Comparison of ENCODE assay signal across 7 mouse cellular contexts in genomic region chr5:137601365-137601729, GRCm38 (mm10). TPM values are rescaled to one million over a fixed set of nuclear protein-coding genes. Genes with fewer than 3 reads are reported as not detected.
DNase-seq lines count a peak whose midpoint lies in the region; ATAC-seq and TF ChIP-seq lines count a peak whose summit lies in the region.

No protein-coding gene starts in this region.

- H3K36me3 ChIP-seq in E14TG2a.4 (ENCODE audit: insufficient read depth, low read length), result peaks cover 44% of the 10 kb centered on the region
- H3K36me3 ChIP-seq in kidney, embryonic 16.5 days (ENCODE audit: insufficient read depth, low read length), result peaks cover 4% of the 10 kb centered on the region
- peaks cover 29% of the 10 kb centered on the region for H3K36me3 ChIP-seq in megakaryocyte, embryonic 14.5 days (replicated peaks; ENCODE audit: low read length)

- H3K4me2 ChIP-seq in kidney, embryonic 16.5 days (replicated peaks; ENCODE audit: low read depth, low read length), result peak overlapping the region; percentile 92

- no peaks in the 10 kb centered on the region for H3K27me3 ChIP-seq in E14TG2a.4 (ENCODE audit: insufficient read depth, low read length)
- no peaks in the 10 kb centered on the region for H3K27me3 ChIP-seq in kidney, embryonic 16.5 days (ENCODE audit: insufficient read depth, low read length)
- H3K27me3 ChIP-seq in megakaryocyte, embryonic 14.5 days (replicated peaks), result no peaks in the 10 kb centered on the region

- H3K27ac ChIP-seq in kidney, embryonic 16.5 days (ENCODE audit: low read length), result peak overlapping the region; percentile 83

- H3K9ac ChIP-seq in kidney, embryonic 16.5 days (replicated peaks; ENCODE audit: low read length), result peak overlapping the region; percentile 79

- no peak for ATAC-seq in kidney, embryonic 16.5 days (ENCODE audit: low FRiP score, low TSS enrichment)

- WGBS in kidney, embryonic 16.5 days, result under 1% methylated on average over 22 of the region's 22 CpGs

- peak; percentile 71 for DNase-seq in NIH3T3 (ENCODE audit: low read depth)
- peak; percentile 55 for DNase-seq in gastrocnemius, postnatal 14 days
- no peak for DNase-seq in layer of hippocampus, postnatal 36 days
- no peak for DNase-seq in layer of hippocampus, adult 8-10 months (ENCODE audit: low spot score in 2 of 2)

- H3K4me1 ChIP-seq in E14TG2a.4 (replicated peaks; ENCODE audit: low read depth, low read length), result peaks cover 65% of the 10 kb centered on the region
- peaks cover 28% of the 10 kb centered on the region; the same call in 1 of the 2 replicates for H3K4me1 ChIP-seq in kidney, embryonic 16.5 days (ENCODE audit: insufficient read depth, low read length)
- peaks cover 78% of the 10 kb centered on the region for H3K4me1 ChIP-seq in megakaryocyte, embryonic 14.5 days

- H3K9me3 ChIP-seq in E14TG2a.4 (ENCODE audit: low read length), result no peaks in the 10 kb centered on the region
- no peaks in the 10 kb centered on the region for H3K9me3 ChIP-seq in kidney, embryonic 16.5 days (ENCODE audit: low read length)
- no peaks in the 10 kb centered on the region for H3K9me3 ChIP-seq in megakaryocyte, embryonic 14.5 days

- H3K4me3 ChIP-seq in E14TG2a.4 (replicated peaks; ENCODE audit: low read length), result peak overlapping the region; percentile 90
- peak overlapping the region; percentile 72 for H3K4me3 ChIP-seq in kidney, embryonic 16.5 days (ENCODE audit: low read length)
- H3K4me3 ChIP-seq in megakaryocyte, embryonic 14.5 days (replicated peaks), result peak overlapping the region; percentile 96

- TF ChIP-seq CTCF in E14TG2a.4 (conservative IDR thresholded peaks at IDR 0.05; ENCODE audit: low read length), result no peak

- intact Hi-C loops in gastrocnemius, postnatal 14 days (cut with DNase I; ENCODE audit: low total_unique reads), result no loop called here

RNA-seq across cellular contexts. Expression of gene Mospd3, which starts 0.5 kb away (rescaled TPM):
- 10 to 100 TPM; 15.3 to 18.1 TPM for total RNA-seq in gastrocnemius, postnatal 14 days (2021)
- 25.2 and 28.6 TPM in 2 replicates for polyA plus RNA-seq in kidney, embryonic 16.5 days (2015; fragmentation: Nextera tagmentation; extraction: Ambion mirVana)
- 459 and 906 TPM in 2 replicates for polyA plus RNA-seq in megakaryocyte, embryonic 14.5 days (2012; ENCODE audit: insufficient read depth, low replicate concordance)
- total RNA-seq in layer of hippocampus, postnatal 36 days (2021), result 10 to 100 TPM; 26.0 to 27.4 TPM
- total RNA-seq in layer of hippocampus, adult 8-10 months (2022), result 10 to 100 TPM; 19.2 to 28.5 (median 26.2) TPM

RNA-seq across cellular contexts. Expression of gene Pcolce, which starts 12.2 kb away (rescaled TPM):
- total RNA-seq in gastrocnemius, postnatal 14 days (2021), result 100 to 1,000 TPM; 190 to 251 TPM
- polyA plus RNA-seq in kidney, embryonic 16.5 days (2015; fragmentation: Nextera tagmentation; extraction: Ambion mirVana), result 150 and 156 TPM in 2 replicates
- polyA plus RNA-seq in megakaryocyte, embryonic 14.5 days (2012; ENCODE audit: insufficient read depth, low replicate concordance), result 0.09 and 0.87 TPM in 2 replicates
- total RNA-seq in layer of hippocampus, postnatal 36 days (2021), result 1 to 10 TPM; 8.4 to 8.8 TPM
- 1 to 10 TPM; 7.2 to 9.6 (median 8.9) TPM for total RNA-seq in layer of hippocampus, adult 8-10 months (2022)

RNA-seq across cellular contexts. Expression of gene Fbxo24, which starts 27.5 kb away (rescaled TPM):
- under 1 TPM in 1 of 2 experiments, not detected in 1; 0.27 TPM for total RNA-seq in gastrocnemius, postnatal 14 days (2021)
- 0.09 and 0.13 TPM in 2 replicates for polyA plus RNA-seq in kidney, embryonic 16.5 days (2015; fragmentation: Nextera tagmentation; extraction: Ambion mirVana)
- polyA plus RNA-seq in megakaryocyte, embryonic 14.5 days (2012; ENCODE audit: insufficient read depth, low replicate concordance), result 0.15 TPM in 1 of 2 replicates, not detected in the other
- under 1 TPM; 0.18 to 0.77 TPM for total RNA-seq in layer of hippocampus, postnatal 36 days (2021)
- total RNA-seq in layer of hippocampus, adult 8-10 months (2022), result under 1 TPM; 0.22 to 0.69 (median 0.34) TPM

RNA-seq across cellular contexts. Expression of gene Lrch4, which starts 27.6 kb away (rescaled TPM):
- total RNA-seq in gastrocnemius, postnatal 14 days (2021), result 10 to 100 TPM; 14.8 to 15.3 TPM
- polyA plus RNA-seq in kidney, embryonic 16.5 days (2015; fragmentation: Nextera tagmentation; extraction: Ambion mirVana), result 39.5 and 51.8 TPM in 2 replicates
- polyA plus RNA-seq in megakaryocyte, embryonic 14.5 days (2012; ENCODE audit: insufficient read depth, low replicate concordance), result 138 and 187 TPM in 2 replicates
- 10 to 100 TPM; 21.8 to 25.3 TPM for total RNA-seq in layer of hippocampus, postnatal 36 days (2021)
- 10 to 100 TPM; 18.8 to 26.8 (median 22.5) TPM for total RNA-seq in layer of hippocampus, adult 8-10 months (2022)

RNA-seq across cellular contexts. Expression of gene Gm20605, which starts 27.6 kb away (rescaled TPM):
- 1 to 10 TPM; 3.0 to 3.6 TPM for total RNA-seq in gastrocnemius, postnatal 14 days (2021)
- polyA plus RNA-seq in kidney, embryonic 16.5 days (2015; fragmentation: Nextera tagmentation; extraction: Ambion mirVana), result 18.4 and 20.9 TPM in 2 replicates
- 5.6 and 30.5 TPM in 2 replicates for polyA plus RNA-seq in megakaryocyte, embryonic 14.5 days (2012; ENCODE audit: insufficient read depth, low replicate concordance)
- 10 to 100 TPM; 18.6 to 23.9 TPM for total RNA-seq in layer of hippocampus, postnatal 36 days (2021)
- total RNA-seq in layer of hippocampus, adult 8-10 months (2022), result 10 to 100 TPM; 14.7 to 24.8 (median 19.2) TPM

Comparison
In these comparisons a context has a peak if more than half of its experiments do, and no peak if none do; other contexts are left out.
1. DNase-seq: peak in NIH3T3 (single experiment) and gastrocnemius, postnatal 14 days (single experiment); none in layer of hippocampus, postnatal 36 days (0 of 2) and layer of hippocampus, adult 8-10 months (0 of 2).
2. RNA of gene Pcolce, which starts 12.2 kb away (total RNA-seq): 190 to 251 TPM in gastrocnemius, postnatal 14 days; 7.2 to 9.6 TPM in layer of hippocampus, adult 8-10 months and 8.4 to 8.8 TPM in layer of hippocampus, postnatal 36 days; every median in the first group is over 10 times any median in the second.
3. Peak in every context shown above with its lines, with median percentiles within 50 percentile points of each other: H3K4me3 ChIP-seq.